Mouse (Mus musculus) kidney, postnatal 14 days (tissue): ENCODE results near the gene Tmem184b.

Source experiments
- DNase-seq: peaks from one replicate; pipeline ENCODE4 v3.0.0; 2022; ENCODE audit warnings: mixed read lengths

Tmem184b gene

DNA sequence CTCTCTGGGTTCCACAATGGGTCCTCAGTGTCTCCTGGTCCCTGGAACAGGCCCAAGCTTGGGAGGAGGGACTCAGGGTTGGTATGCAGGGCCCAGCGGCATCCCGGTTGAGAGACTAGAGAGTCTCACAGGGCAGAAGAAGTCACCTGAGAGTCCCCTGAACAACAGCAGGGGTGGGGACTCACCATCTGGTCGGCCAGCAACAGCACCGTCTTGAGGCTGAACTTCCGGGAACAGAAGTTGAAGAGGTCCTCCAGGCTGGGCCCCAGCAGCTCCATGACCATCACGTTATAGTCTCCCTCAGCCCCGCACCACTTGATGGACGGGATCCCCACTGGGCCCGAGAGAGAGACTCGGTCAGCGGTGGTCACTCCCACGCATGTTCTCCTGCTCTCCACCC lies 26.2 kb upstream of the Tmem184b start:
- no peak for DNase-seq

DNA sequence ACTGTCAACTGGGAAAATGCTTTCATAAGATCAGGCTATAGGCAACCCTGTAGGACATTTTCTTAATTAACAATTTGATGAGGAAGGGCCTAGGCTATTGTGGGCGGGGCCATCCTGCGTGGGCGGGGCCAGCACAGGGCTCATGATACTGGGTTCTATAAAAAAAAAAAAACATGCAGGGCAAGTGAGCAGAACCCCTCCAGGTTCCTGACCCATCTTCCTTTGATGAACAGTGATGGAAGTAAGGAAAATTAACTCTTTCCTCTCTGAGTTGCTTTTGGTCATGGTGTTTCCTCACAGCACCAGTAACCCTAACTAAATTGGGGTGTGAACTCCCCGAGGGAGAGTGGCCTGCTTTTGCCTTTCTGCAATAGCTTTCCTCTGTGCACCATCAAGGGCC lies 25.2 kb upstream of the Tmem184b start:
- no peak for DNase-seq

DNA sequence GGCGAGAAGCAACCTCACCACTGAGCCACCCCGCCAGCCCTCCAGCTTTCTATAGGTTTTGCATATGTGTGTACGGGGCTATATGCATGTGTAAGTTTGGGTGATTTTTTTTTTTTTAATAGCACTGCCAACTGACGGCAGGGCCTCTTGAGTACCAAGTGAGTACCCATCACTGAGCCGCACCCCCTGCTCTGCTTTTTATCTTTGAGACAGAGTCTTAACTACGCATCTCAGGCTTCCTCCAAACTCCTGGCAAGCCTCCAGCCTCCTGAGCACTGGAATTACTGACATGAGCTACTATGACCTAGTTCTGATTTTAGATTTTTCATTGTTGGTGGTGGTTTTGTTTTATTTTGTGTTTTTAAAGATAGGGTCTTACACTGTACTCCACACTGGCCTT lies 24.1 kb upstream of the Tmem184b start:
- DNase-seq: no peak

DNA sequence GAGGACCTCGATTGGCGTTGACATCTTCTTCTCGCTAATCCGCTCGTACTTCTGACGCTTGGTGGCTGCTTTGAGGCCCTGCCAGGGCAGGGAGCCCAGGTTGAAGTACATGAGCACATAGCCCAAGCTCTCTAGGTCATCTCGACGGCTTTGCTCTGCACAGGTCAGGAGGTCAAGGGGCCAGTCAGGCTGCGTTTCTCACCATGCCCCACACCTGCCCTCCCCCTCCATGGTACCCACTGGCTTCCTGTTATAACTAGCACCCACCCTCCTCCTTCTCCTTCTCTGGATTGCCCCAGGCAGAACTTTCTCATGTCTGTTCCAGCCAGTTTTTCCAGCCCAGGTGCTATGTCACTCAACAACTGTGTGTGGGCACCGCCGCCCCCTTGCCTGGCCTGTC lies 22.1 kb upstream of the Tmem184b start:
- peak; percentile 71 for DNase-seq

DNA sequence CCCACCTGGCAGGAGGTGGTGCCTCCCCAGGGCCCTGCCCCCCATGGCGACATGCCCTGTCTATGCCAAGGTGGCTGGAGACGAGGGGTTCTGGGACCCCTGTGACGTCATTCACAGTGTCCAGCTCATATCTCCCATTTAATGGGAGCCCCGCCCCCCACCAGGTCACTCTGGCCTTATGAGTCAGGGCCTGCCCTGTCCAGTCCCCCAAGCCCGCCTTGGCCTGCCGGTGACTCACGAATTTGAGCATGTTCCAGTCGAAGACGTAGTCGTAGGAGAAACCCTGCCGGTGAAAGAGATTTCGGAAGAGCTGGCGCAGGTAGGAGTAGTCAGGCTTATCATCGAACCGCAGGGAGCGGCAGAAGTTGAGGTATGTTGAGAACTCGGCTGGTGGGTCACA lies 21.2 kb upstream of the Tmem184b start:
- no peak for DNase-seq

DNA sequence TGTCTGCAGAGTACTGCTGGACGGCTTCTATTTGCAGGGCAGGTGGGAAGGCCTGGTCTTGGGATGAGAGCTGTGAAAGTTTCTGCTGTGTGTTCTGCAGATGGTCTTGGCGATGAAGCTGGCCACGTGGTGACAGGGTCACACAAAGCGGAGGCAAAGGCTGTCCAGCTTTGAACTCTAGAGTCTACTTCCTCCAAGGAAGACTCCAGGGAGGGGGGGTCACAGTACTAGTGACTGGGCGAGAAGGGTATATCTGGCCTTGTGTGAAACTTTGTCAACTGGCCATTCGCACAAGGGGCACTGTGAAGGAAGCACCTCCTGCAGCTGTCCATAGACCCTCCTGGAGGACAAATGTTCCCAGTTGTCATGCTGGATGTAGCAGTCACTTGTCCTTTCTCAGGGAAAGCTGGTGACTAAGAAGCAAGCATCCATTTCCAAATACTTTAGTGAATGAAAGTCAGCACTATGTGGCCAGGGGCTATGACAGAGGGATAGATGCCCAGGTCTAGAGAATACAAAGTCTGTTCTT lies 19.4 kb upstream of the Tmem184b start:
- DNase-seq: no peak

DNA sequence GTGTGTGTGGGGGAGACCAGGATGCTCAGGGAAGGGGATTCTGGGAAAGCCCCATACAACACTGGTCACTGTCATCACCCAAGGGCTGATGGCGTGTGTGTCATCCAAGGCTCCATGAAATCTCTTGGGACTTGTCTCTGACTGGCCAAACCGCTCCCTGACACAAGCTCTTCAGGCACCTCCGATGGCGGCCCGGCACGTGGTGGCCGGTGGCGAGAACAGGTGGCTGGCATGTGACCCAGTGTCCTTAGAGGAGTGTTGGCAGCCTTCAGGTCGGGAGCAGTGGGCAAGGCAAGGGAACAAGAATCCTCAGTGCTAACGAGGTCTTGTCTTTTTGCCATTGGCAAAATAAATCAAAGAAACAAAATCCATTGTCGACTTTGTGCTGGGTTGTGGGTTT lies 15.3 kb upstream of the Tmem184b start:
- no peak for DNase-seq

DNA sequence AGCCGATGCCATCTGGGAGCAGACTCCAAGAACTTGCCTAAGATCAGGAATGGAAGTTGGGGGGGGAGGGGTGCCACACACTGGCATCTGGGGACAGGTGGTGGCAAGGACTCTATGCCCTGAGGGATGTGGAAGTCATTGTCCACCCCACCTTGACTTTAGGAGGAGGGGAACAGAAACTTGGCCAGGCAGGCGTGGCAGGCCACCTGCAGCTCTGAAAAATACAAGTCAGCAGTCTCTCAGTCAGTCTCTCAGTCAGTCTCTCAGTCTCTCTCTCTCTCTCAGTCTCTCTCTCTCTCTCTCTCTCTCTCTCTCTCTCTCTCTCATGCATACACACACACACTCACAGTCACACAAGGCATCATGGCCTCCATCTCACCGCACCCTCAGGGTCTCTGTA lies 14.9 kb upstream of the Tmem184b start:
- no peak for DNase-seq

DNA sequence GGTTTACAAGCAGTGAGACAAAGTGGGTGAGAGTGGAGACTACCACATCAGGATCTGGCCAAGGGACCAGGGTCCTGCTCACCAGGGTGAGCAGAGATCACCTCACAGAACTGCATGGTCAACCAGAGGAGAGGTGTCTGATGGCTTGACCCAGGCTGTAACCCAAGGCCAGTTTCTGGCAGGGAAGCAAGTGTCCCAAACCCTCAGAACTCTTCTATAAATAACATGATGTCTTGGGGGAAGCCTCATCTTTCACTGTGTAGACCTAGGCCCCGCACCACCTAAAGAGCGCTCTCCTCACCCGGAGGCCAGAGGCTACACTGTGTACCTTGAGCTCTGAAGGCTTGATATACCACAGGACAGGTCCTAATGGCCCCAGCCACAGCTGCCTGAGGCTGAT lies 14.0 kb upstream of the Tmem184b start:
- no peak for DNase-seq

DNA sequence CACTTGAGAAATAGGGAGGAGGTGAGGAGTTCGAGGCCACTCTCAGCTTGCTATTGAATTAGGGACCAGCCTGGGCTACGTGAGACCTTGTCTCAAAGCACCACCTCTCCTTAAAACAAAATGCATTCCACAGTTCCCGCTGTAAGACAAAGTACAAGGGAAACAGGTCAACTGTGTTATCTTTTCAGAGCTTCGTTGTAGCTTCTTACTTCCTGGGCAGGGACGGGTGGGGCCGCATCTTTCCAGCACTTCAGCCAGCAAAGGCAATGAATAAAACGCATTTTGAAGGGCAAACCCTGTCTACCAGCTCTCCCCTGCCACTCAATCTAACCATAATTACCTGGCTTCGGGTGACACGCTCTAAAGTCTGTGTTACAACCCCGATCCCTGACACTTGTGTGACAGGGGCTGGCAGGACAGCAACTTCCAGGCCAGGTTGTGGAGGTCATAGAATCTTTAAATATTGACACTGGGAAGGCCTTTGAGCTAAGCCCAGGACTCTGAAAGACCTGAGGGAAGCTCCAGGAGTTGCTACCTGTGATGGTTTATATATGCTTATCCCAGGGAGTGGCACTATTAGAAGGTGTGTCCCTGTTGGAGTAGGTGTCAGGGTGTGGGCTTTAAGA lies 13.2 kb upstream of the Tmem184b start:
- DNase-seq: no peak

DNA sequence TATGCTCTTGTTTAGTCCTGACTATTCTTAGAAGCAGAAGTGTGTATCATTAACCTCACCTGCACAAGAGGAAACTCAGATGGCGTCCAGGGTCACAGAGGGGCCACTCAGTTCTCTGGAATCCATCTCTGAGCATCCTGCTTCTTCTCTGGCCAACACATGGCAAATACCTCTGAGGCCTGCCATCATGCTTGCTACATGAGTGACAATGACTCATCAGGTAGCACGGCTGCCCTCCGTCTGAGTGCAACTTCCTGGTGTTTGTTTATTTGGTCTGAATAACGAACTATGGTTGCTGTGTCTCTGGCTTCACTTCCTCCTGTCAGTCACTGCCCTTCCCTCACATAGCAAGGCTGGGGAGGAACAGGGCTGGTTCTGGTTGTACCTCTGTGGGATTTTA lies 11.1 kb upstream of the Tmem184b start:
- DNase-seq: no peak

DNA sequence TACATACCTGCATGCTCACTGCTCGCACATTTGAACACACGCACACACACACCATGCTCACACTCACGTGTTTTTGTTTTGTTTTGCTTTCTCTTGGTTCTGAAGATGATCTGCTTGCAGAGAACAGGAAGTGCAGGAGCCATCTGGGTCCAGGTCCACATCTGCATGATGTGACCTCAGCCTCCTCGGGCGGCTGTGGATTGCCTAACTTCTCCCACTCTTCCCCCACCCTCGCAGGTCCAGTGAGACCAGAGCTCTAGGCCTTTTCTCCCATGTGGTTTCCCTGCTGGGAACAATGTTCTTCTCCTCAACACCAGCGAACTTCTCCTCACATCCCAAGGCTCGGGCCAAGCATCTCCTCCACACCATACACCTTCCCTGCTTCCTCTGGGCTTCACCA lies 10.4 kb upstream of the Tmem184b start:
- no peak for DNase-seq

DNA sequence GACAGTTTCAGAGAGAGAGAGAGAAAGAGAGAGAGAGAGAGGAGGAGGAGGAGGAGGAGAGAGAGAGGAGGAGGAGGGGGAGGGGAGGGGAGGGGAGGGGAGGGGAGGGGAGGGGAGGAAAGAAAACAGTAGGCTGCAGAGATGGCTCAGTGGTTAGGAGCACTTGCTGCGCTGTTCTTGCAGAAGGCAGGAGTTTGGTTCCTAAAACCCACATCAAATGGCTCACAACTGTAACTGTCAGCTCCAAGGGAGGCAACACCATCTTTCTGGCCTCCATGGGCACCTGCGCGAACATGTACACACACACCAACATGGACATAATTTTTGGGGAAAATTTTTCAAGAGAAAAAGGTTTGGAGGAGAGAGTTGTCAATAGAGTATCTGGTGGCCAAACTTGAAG lies 9.8 kb upstream of the Tmem184b start:
- DNase-seq: no peak

DNA sequence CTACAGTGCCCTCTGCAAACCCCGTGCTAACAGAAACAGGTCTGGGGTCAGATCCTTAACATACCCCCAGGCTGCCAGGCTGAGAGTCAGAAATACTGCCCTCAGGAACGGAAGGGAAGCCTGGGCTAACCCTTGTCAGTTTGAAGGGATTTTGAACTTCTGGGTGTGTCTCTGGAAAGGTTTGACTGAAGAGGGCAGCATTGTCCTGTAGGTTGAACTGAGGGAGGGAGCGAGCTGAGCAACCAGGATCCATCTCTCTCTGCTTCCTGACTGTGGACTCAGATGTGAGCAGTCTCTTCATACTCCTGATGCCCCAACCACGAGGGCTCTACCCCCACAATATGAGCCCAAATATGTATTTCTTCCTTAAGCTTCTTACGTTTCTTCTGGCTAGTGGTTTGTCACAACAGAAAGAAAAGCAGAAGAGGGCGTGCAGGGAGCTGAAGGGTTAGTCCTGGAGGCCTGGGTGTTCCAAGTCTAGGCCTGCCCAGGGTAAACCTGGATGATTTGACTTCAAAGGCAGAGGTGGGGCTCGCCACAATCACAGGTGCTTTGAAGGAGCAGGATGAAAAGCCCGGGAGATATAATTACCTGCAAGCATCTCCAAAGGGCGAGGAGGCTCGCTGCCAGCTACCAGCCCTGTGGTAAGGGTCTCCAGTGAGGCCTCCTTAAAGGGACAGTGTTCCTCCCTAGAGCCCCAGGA lies 8.1 kb upstream of the Tmem184b start:
- DNase-seq: no peak

DNA sequence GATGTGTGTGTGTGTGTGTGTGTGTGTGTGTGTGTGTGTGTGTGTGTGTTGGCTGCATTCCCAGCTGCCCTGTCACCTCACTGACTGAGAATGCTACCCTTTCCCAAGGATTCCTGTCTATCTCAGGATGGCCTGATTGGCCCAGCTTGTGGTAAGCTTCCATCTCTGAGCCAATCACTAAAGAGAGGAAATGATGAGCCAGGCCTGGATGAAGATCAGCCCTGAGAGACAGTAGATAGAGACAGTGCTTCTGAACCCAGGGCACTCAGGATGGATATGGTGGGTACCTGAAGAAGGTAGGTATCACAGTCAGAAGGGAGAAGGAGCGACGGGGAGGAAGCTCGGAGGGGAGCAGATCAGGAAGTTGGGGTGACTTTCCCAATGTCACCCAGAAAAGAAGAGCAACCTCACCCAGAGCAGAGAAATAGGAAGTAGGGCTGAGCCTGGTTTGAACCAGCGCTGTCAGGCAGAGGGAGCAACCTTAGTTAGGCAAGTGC lies 5.8 kb upstream of the Tmem184b start:
- DNase-seq: no peak

DNA sequence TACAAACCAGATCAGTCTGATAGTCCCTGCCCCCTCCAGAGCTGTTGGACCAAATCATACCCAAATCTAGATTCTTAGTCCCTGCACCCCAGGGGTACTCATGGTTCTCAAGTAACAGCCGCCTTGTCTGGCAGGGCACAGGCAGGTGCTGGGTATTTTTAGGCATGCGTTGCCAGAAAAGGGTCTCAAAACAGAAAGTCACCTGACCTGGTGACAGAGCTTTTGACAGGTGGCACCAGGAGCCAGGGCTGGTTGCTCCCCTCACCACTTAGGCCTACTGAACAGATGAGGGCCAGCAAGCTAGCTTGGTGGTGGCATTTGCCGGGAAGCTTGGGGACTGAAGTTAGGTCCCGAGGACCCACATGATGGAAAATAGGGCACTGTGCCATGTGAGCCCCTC lies 3.2 kb upstream of the Tmem184b start:
- DNase-seq: no peak

DNA sequence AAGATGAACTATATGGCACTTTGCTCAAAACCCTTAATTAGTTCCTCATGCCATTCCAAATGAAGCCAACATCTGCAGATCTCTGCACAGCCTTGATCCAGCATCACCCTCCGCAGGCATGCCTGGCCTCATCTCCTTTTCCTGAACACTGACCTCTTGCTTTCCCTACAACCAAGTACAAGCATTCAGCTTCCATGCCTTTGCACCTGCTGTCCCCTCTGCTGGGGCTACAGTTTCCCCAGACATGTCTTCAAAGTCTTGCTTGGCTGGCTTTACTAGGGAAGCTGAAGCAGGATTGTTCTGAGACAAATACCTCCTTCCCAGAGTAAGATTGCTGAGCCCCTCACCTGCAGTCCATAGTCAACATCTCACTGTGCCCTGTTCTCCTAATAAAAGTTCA lies 908 bp upstream of the Tmem184b start:
- no peak for DNase-seq

DNA sequence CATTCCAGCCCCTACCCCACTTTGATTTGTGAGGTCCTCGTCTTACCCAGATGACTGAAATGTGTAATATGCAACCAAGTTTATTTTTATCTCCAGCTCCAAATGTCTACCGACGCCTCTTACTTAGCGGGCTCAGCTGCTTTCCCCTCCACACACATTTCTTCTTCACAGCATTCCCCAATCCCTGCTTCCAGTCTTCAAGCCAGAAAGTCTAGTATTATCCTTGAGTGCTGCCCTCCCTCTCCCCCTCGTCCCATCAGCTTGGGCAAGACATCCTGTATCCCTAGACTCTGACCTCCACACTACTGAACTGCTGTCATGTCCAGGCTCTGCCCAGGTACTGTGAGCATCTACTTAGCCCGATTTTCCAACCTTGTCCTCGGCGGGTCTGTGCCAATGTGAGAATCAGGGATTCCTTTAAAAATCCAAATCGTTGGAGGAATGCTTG lies 418 bp upstream of the Tmem184b start:
- DNase-seq: no peak

DNA sequence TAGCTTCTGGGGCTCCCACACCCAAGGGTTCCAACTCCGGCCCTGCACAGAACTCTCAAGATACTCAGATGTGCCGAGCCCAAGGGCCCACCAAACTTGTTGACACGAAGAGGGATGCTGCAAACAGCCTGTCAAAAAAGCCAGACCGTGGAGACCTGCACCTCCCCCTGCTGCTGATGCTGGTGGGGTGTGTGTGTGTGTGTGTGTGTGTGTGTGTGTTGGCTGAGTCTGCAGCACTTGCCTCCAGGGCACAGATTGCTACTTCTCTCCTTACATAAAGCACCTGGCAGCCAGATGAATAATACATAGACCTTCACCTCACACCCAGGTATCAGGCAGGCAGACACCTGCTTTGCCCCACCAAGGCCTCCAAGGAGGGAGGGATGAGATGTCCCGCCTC lies 1.2 kb downstream of the Tmem184b start:
- DNase-seq: no peak

DNA sequence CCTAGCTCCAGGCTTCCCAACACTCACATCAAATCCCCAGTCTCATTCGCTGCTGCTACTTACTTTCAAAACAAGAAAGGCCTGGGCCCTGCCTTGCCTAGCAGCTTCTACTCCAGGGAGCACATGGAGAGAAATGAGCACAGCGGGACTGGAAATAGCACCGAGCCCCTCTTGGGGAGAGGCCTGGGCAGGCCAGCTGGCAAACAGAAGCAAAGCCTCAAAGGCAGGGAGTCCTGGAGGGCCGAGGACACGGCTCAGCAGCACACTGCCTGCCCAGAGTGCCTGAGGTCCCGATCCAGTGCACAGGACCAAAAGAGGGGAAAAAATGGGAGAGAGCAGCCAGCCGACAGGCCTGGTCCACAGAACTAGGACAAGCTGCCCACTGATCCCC lies 2.4 kb downstream of the Tmem184b start:
- no peak for DNase-seq

DNA sequence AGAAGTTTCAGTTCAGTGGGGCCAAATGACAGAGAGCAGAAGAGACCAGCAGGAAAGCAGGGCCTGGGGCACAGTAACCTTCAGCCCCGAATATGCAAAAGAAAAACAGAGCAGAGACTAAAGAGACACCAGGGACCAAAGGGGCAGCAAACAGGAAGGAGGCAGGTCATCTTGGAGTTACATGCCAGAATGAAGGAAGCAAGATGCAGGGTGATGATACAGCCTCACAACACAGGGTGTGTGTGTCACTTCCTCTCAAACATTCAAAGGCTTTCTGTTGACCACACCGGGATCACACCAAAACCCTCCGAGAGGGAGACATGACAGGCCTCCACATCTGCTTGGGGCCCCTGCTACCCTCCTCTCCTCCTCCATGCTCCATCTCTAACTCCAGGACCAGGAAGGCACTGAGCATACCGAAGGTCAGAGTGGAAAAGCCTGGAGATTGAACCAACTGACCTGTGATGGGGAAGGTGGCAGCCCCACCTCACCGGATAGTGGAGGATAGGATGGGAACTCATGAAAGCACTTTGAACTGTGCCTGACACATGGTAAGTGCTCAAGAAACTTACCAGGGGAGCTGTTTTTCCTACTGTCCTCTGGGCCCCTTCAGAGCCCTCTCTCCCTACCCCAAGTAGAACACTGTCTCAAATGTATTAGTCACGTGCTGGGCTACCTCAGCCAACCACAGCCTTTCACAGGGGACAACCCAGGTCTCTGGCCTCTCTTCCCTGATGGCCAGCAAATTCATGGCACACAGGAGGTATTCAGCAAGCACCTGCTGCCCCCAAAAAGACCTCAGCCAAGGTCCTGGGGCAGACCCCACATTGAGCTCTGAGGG lies 3.0 kb downstream of the Tmem184b start:
- peak; percentile 42 for DNase-seq

DNA sequence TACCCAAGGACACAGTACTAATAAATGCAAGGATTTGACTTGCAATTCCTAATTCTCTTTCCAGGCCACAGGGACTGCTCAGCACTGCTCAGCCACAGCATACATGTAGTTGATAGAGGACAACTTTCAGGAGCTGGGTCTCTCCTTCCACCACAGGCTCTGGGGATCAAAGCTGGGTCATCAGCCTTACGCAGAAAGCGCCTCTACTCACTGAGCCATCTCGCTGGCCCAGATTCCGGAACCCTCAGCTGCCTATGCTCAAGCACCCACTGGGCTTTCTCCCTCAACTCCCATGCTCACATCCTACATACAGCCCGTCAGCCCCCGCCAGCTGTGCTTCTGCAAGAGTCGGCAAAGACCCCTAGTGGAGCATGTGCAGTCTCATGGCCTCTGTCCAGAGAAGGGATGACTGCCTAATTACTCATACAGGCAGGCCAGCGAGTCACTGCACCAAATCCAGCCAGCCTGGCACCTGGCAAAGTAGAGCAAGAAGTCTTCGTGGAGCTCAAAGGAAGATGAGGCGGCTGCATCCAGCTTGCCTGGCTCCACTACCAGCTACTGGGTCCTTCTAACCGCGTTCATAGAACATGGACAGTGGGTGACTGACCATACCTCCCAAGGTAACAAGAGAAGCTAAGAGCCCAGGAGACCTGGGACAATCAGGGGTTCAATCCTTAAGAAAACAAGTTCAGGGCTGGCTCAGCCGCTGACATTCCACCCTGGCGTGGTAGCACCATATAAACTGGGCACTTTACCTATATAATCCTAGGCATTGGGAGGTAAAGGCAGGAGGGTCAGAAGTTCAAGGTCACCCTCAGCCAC lies 3.9 kb downstream of the Tmem184b start:
- no peak for DNase-seq

DNA sequence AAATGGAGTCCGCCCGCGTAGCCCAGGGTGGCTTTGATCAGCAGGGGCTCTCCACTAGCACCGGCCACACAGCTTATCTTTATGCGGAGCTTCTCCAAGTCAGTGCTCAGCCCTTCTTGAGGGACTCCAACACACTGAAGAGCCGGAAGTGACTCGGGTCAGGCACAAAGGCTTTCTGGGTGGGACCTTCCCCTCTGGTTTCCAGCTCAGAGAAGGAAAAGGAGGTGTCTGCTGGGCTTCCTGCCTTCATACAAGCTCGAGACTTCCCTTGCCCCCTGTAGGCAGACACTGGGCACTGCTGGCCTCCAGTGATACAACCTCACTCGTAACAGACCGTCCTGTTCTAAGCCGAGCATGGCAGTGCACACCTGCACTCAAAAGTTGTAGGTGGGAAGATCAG lies 6.6 kb downstream of the Tmem184b start:
- DNase-seq: peak; percentile 81
